Mouse (Mus musculus) retina, adult 2 months (tissue): Measurements from ENCODE around the gene Zbtb38.

Experiments used
- DNase-seq: peaks from one replicate; pipeline ENCODE4 v3.0.0-alpha.2; 2012; ENCODE audit warnings: low read depth, low spot score

The Zbtb38 gene

GRCm38 (mm10) chr9:96639451-96639850 lies 113.2 kb downstream of the Zbtb38 start:
- no peak for DNase-seq

- DNase-seq = no peak
Measured at GRCm38 (mm10) chr9:96638508-96638907, 114.1 kb downstream of the Zbtb38 start.

GRCm38 (mm10) chr9:96637157-96637548 lies 115.5 kb downstream of the Zbtb38 start:
- DNase-seq = no peak

DNA sequence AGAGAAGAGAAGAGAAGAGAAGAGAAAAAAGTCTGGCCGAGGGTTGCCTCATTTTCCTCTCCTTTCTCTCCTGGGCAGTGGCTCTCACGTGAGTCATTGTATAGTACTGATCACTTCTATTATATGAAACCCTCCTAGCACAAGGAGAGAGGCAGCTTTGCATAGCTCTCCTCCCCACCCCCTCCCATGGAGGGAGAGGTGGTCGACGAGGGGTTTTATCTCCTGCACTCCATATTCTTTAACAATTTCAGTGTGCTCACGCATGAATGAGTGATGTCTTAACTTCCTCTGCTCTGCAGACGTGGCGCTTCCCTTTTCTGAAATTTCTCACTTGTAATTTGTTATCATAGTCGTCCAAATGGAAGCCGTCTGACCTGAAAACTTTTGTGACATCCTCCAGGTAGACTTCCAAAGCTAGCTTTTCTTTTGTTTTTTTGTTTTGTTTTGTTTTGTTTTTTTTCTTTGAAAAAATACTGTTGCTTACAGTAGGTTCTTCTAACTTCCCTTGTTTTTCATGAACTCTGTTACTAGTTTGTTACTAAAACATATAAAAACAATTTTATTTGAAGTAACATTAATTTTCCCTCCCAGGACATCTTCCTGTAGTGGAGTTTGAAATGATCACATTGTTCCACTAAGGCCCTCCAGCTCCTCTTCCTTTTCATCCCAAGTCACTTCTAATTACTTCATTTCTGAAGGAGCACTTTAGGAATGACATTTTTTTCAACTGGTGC lies 116.0 kb downstream of the Zbtb38 start:
- DNase-seq = no peak

GRCm38 (mm10) chr9:96635899-96636298 lies 116.7 kb downstream of the Zbtb38 start:
- no peak for DNase-seq

- no peak for DNase-seq
Measured at GRCm38 (mm10) chr9:96635176-96635575, 117.5 kb downstream of the Zbtb38 start.

GRCm38 (mm10) chr9:96633771-96634170 lies 118.9 kb downstream of the Zbtb38 start:
- DNase-seq = no peak
